Mouse (Mus musculus) olfactory bulb, adult 2 months (tissue): Measurements from ENCODE around the gene Nufip1.

Source experiments
- CTCF ChIP-seq: fragments of 200-500 bp; IDR thresholded peaks from 2 replicates; pipeline ENCODE4 v1.5.1; 2012; ENCODE audit warnings: low read depth, mild to moderate bottlenecking, low read length, moderate library complexity; ENCODE audit not compliant: insufficient read depth
- POLR2A ChIP-seq: fragments of 200-500 bp; IDR thresholded peaks from 2 replicates; pipeline ENCODE4 v1.6.1; 2012; ENCODE audit warnings: mild to moderate bottlenecking, low read depth, low read length, moderate library complexity; ENCODE audit not compliant: insufficient read depth

GRCm38 (mm10) chr14:76145868-76146267, 35.2 kb downstream of the Nufip1 start:
- TF ChIP-seq POLR2A (no peak), CTCF (no peak)
